Mouse (Mus musculus) 3134 (cell line): Measurements from ENCODE around the gene Ephb1.

ENCODE experiments used
- DNase-seq: peaks from one replicate; pipeline ENCODE4 v3.0.0-alpha.2; 2011; ENCODE audit warnings: low spot score; ENCODE audit not compliant: insufficient read length; ENCODE audit errors: extremely low read depth

The Ephb1 gene

DNA sequence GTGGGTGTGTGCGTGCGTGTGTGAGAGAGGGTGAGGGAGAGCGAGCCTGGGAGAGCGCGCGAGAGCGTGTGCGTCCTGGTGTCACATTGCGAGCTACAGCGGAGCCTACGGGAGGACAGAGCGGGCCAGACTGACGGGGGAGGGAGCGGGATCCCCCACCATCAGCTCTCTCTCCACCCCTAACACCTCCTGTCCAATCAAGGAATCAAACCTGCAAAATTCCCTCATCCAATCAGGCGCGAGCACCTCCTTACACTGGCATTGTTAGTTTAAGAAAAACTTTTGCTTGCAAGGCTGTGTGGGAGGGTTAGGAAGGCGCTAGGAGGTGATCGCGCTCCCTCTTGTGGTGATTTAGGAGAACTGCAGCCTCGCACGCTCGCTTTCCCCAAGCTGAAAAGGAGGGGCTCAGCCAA is at the start of gene Ephb1:
Gene Ephb1, minus strand, starts transcription at position 133 of the 413 bp plus-strand sequence.
- DNase-seq: peak; percentile 43

- DNase-seq: peak; percentile 71
These were observed 48.9 kb upstream of the Ephb1 start for GRCm38 (mm10) chr9:102403086-102404021.

GRCm38 (mm10) chr9:102402671-102403070 is 48.2 kb upstream of the Ephb1 start:
- DNase-seq: peak; percentile 4

GRCm38 (mm10) chr9:102388266-102388665 is 33.8 kb upstream of the Ephb1 start:
- no peak for DNase-seq

DNA sequence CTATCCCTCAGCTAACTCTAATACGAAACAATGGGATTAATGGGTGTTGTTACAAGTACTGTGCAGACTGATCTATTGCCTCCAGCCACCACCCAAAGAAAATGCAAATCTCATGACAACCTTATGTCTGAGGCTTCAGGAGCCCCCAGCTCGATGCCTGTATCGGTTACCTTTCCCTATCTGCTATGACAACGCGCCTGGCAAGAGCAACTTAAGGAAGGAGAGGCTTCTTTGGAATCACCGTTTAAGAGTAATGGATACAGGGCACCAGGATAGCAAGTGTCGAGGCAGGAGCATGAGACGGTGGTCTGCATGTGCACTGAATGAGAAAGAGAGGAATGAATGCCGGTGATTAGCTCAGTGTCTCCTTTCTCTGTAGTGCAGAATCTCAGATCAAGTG is 32.3 kb upstream of the Ephb1 start:
- DNase-seq: no peak

GRCm38 (mm10) chr9:102380235-102380634 is 25.7 kb upstream of the Ephb1 start:
- DNase-seq: no peak

DNA sequence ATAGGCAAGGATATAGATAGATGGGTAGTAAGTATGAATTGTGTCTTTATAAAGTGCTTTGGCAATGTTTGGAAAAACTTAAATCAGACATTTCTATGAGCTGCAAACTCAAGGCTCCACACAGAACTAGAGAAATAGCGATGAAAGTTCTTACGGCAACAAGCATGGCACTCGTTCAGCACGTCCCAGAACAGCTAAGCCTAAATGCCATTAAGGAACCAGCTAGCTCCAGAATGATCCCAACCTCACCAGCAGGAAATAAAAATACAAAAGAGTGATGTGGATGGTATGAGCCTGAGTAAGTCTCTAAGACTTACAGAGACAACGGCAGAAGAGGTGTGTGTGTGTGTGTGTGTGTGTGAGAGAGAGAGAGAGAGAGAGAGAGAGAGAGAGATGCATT is 20.2 kb upstream of the Ephb1 start:
- DNase-seq: no peak

DNA sequence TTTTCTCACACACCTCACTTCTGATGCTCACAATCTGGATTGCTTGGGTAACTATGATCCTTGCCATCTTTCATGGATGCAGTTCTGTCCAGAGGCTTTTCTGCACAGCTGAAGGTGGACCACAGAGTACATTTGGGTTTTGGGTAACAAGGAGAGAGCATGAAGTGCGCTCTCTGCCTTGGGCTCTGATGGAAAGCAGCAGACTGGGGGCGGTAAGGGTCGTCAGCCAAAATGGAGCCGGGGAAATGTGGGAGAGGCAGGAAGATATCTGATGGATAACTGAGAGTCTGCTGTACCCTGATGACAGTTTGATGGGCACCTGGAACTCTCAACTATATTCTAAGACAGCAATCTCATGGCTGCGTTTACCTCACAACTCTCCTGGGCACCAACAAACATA is 19.4 kb upstream of the Ephb1 start:
- no peak for DNase-seq

GRCm38 (mm10) chr9:102371936-102372335 is 17.4 kb upstream of the Ephb1 start:
- no peak for DNase-seq

DNA sequence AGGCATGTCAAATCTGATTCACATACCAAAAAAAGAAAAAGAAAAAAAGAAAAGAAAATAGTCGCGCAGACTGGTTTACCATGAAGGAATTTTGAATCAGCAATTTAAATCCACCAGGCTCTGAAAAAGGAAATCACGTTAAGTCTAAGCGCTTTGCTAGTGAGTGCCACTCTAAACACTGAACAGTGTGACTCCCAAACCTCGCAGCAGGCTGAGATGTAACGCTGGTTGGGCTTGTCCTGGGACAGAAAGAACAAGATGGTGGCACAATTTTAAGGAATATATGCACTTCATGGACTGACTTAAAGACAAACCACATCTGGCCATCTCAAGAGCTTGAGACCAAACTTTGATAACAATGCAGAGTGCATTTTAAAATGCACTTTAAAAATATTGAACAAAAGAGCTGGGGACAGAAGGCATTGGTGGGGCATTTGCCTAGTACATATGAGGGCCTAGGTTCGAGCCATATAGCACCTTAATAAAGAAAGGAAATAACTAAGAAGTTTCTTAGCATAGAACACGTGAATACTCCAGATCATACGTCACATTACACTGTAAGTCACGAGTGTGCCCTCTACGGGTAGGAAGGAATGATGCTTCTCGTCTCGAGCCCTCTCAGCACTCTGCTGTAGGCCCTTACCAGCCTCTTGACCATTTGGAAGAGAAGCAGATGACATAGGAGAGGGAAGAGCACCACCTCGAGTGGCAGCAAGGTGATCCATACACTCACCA is 16.7 kb upstream of the Ephb1 start:
- DNase-seq: no peak

DNA sequence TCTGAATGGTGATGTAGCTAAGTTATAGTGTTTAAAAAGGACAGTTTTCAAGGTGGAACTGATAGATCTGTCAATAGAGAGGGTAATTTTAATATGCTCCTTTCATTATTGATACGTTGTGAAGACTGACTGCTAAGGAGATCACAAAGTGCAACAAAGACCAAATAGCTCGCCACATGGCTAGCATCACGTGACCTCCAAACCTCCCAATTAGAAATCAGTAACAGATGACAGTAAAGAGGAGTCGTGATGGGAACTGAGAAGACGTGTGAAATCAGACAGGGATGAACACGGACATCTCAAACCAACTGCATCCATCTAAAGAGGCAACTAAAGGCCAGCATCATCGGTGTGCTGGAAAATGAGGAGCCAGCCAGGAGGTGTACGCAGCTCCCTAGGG is 15.6 kb upstream of the Ephb1 start:
- no peak for DNase-seq

DNA sequence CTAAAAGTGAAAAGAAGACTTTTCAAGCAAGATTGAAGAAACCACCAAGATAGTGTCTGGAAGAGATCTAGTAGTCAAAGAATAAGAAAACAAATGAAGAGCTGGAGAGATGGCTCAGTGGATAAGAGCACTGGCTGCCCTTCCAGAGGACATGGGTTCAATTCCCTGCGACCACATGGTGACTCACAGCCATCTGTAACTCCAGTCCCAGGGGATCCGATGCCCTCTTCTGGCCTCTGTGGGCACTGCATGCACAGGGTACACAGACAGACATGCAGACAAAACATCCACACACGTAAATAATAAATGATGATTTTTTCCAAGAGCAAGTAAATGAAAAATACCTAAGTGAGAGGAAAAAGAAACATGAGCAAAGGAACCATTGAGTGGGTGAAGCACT is 14.6 kb upstream of the Ephb1 start:
- no peak for DNase-seq

- no peak for DNase-seq
These were observed 13.3 kb upstream of the Ephb1 start for GRCm38 (mm10) chr9:102367796-102368195.

DNA sequence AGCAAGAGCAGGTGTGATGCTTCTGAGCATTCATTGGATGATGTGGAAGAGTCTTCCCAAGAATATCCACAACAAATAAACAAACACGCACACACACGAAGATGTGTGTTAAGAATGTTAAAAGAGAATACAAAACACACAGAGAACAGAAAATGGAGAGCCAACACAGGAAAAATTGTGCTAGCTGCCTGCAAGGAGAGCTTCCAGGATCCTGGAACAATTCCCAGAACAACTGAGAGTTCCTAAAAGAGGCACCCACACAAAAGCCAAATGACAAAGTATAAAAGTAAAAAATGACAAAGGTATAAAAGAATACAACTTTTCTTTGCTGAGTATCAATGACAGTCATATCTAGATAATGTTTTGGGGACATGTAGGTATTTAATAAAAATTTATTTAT is 11.0 kb upstream of the Ephb1 start:
- no peak for DNase-seq

GRCm38 (mm10) chr9:102359311-102359710 is 4.8 kb upstream of the Ephb1 start:
- no peak for DNase-seq

DNA sequence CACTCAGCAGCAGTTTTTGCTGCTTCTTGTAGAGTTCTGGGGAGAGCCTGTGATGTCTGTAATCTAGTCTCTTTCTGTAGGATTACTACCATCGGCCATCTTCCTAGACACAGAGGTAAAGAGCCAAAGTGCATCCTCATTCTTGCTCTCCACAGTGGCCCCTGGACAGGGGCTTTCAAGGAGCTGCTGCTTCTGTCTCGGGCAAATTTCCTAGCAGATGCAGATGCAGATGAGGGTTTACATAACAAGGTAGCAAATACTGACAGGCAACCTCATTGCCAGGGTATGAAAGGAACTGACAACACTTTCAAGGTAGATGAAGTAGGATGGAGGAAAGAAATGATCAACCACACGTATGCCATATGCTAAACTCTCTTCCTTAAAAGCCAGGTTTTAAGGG is 4.2 kb upstream of the Ephb1 start:
- no peak for DNase-seq

DNA sequence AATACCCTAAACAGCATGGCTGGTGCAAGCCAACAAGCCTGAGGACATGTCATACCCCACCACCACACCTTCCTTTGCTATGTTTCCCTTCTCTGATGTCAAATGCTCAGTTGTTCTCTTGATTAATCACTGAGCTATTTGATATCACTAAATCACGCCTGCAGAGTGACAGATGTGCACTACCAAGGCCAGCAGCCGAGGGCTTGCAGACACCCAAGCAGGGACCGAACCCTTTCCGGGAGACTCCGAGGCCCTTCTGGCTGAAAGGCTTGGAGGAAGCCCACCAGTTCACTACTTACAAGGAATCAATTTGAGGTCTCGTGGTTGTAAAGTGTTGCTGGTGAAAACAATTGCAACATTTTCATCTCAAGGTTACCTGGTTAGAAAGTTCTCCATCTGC is 3.5 kb upstream of the Ephb1 start:
- DNase-seq: no peak

DNA sequence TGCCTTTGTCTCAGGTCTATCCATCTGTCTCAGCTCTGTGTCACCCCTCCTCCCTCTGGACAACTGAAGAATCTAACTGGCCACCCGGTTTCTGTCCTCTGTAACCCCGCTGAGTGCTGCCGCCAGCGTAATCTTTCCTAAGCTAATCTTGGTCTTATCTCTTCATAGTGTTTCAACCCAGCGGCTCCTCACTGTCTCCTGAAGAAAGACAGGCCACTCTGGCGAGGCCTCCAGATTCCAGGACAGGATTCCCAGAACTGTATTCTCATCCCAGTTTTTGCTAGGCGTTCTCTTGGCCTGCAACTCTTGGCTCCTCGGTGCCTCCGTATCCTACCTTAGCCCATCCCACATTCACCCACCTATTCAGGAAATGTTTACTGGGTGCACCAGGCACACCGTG is 2.0 kb upstream of the Ephb1 start:
- DNase-seq: no peak

- no peak for DNase-seq
These were observed 1.2 kb upstream of the Ephb1 start for GRCm38 (mm10) chr9:102355726-102356125.

DNA sequence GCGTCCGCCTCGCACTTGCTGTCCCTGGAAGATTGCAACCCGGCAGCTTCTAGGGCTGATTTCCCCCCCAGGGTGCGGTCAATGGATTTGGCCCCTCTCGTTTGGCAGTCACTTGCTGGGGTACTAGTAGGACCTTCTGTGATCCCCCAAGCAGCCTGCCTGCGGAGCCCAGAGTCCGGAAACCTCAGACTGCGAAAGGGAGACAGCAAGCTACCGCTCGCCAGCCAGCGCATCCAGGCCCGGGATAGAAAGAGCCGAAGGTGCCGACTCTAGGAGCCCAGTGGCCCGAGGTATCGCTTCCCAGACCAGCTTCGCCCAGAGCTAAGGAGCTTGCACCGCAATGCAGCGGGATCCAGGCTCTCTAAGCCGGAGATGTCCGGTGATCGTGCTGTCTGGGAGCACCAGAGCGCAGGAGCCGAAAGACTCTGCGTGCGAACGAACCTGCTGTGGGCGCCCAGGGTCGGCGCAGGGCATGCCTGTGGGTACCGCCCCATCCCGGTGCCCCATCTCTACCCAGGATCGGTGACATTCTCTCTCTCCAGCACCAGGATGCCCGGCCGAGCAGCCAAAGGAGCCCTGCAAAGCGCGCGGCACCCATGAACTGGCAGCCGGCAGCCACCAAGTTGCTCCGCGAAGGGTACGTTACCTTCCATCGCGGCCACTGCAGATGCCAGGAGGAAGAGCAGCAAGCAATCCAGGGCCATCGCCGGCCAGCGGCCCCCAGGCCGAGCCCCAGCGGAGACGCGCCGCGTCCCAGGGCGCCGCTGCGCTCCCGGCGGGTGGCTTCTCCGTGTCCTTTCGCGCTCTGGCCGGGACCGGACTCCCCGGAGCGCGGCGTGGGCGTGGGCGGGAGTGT is 629 bp downstream of the Ephb1 start:
- DNase-seq: no peak

- DNase-seq: no peak
These were observed 1.3 kb downstream of the Ephb1 start for GRCm38 (mm10) chr9:102353056-102353635.
